Mouse (Mus musculus): ENCODE measurements around the gene Mdga1.

Gene Mdga1

GRCm38 (mm10) chr17:29841781-29842690 lies 127.9 kb downstream of the Mdga1 start:
- peak; percentile 34 for DNase-seq

- no peak for DNase-seq
These were observed 131.9 kb downstream of the Mdga1 start for GRCm38 (mm10) chr17:29838029-29838428.

GRCm38 (mm10) chr17:29837441-29837840 lies 132.4 kb downstream of the Mdga1 start:
- no peak for DNase-seq

GRCm38 (mm10) chr17:29834768-29835167 lies 135.1 kb downstream of the Mdga1 start:
- no peak for DNase-seq

GRCm38 (mm10) chr17:29834333-29834732 lies 135.6 kb downstream of the Mdga1 start:
- DNase-seq = no peak

- no peak for DNase-seq
These were observed 138.2 kb downstream of the Mdga1 start for GRCm38 (mm10) chr17:29831696-29832095.

GRCm38 (mm10) chr17:29829136-29829535 lies 140.8 kb downstream of the Mdga1 start:
- DNase-seq = no peak

- no peak for DNase-seq
These were observed 142.3 kb downstream of the Mdga1 start for GRCm38 (mm10) chr17:29827602-29828001.

GRCm38 (mm10) chr17:29824512-29825120 lies 145.3 kb downstream of the Mdga1 start:
- DNase-seq = no peak

GRCm38 (mm10) chr17:29824208-29824509 lies 145.7 kb downstream of the Mdga1 start:
- DNase-seq = no peak

- no peak for DNase-seq
These were observed 146.3 kb downstream of the Mdga1 start for GRCm38 (mm10) chr17:29823439-29824207.

GRCm38 (mm10) chr17:29819608-29820007 lies 150.3 kb downstream of the Mdga1 start:
- no peak for DNase-seq

- DNase-seq = no peak
These were observed 150.9 kb downstream of the Mdga1 start for GRCm38 (mm10) chr17:29818989-29819388.

GRCm38 (mm10) chr17:29818264-29818945 lies 151.5 kb downstream of the Mdga1 start:
- no peak for DNase-seq

- DNase-seq = no peak
These were observed 155.1 kb downstream of the Mdga1 start for GRCm38 (mm10) chr17:29814758-29815157.

- no peak for DNase-seq
These were observed 156.6 kb downstream of the Mdga1 start for GRCm38 (mm10) chr17:29813328-29813727.

GRCm38 (mm10) chr17:29803545-29803944 lies 166.3 kb downstream of the Mdga1 start:
- DNase-seq = peak; percentile 55

GRCm38 (mm10) chr17:29801358-29801757 lies 168.5 kb downstream of the Mdga1 start:
- peak; percentile 37 for DNase-seq

- no peak for DNase-seq
These were observed 169.8 kb downstream of the Mdga1 start for GRCm38 (mm10) chr17:29800096-29800455.

GRCm38 (mm10) chr17:29799398-29800095 lies 170.3 kb downstream of the Mdga1 start:
- no peak for DNase-seq

- DNase-seq = no peak
These were observed 171.7 kb downstream of the Mdga1 start for GRCm38 (mm10) chr17:29798151-29798550.

GRCm38 (mm10) chr17:29796787-29797186 lies 173.1 kb downstream of the Mdga1 start:
- DNase-seq = no peak
